Mouse (Mus musculus): ENCODE measurements at regions not wholly inside any gene's neighbourhood (a gene's known extent, or its start where the extent isn't known, plus 50 kb on each side); places are given as distances from the start of the nearest gene placed in this dataset.
"Not testable (repeated sequence)": the region's sequence is repeated elsewhere in the genome, so short reads cannot be mapped to it uniquely, and the experiment has no call there.

GRCm38 (mm10) chr10:26607081-26607480, 146.1 kb upstream of the Arhgap18 start:
- not testable (repeated sequence) for H3K4me3 ChIP-seq; H3K9me3 ChIP-seq; H3K9ac ChIP-seq (replicated peaks); H3K4me2 ChIP-seq (replicated peaks); H3K4me1 ChIP-seq; ATAC-seq (replicated peaks); H3K36me3 ChIP-seq; H3K27me3 ChIP-seq; H3K27ac ChIP-seq (replicated peaks)
- 86% methylated on average over 4 of the region's 4 CpGs for WGBS

DNA sequence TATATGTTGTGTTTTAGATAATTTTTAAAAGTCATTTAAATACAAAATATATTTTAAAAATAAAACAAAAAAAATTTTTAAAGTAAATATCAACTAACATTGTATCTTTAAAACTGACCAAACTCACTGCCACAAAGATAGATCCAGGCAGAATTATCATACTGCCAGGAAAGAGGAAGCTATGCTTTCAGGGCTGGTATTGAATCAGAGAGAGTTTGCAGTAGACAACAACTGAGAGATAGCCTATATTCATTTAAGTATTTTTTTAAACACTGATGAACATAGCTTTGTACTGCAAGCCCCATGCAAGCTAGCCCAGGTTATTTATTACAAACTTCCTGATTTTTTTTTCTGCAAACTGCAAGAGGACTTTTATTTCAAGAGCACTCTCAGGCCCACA, 142.0 kb upstream of the Arhgap18 start:
- Histone ChIP-seq H3K36me3 (no peaks in the 10 kb centered on the region), H3K27ac (replicated peaks) (no peak overlapping the region), H3K4me2 (replicated peaks) (no peak overlapping the region), H3K9me3 (no peaks in the 10 kb centered on the region), H3K4me1 (no peaks in the 10 kb centered on the region), H3K9ac (replicated peaks) (no peak overlapping the region), H3K4me3 (no peak overlapping the region), H3K27me3 (no peaks in the 10 kb centered on the region)
- no peak for ATAC-seq (replicated peaks)

- no peak overlapping the region for H3K27ac ChIP-seq (replicated peaks)
- no peak for ATAC-seq (replicated peaks)
- no peaks in the 10 kb centered on the region for H3K9me3 ChIP-seq
- no peaks in the 10 kb centered on the region for H3K36me3 ChIP-seq
- 51% methylated on average over 4 of the region's 4 CpGs for WGBS
- H3K4me2 ChIP-seq (replicated peaks), result no peak overlapping the region
- H3K9ac ChIP-seq (replicated peaks), result no peak overlapping the region
- no peaks in the 10 kb centered on the region for H3K27me3 ChIP-seq
- H3K4me3 ChIP-seq, result no peak overlapping the region
- H3K4me1 ChIP-seq, result no peaks in the 10 kb centered on the region
Observed at GRCm38 (mm10) chr10:26630196-26630760, 122.9 kb upstream of the Arhgap18 start.

DNA sequence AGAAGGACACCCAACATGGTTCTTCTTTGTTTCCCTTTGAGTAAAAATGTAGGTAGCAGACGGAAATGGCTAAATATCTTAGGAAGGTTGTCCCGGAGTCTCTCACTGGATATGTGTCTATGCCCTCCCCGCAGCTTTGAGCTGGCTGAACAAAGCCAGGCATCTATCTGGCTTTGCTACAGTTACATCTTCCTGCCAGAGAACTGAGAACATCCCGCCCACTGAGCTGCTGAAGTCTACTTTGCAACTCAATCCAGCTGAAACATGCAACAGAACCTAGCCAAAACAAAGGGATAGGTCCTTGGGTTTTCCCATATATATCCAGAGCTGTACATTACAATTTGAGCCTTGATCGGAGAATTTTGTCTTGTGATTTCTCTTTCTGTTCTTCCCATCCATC, 121.0 kb upstream of the Arhgap18 start:
- 91% methylated on average over 5 of the region's 5 CpGs for WGBS
- no peak overlapping the region for H3K4me3 ChIP-seq
- no peaks in the 10 kb centered on the region for H3K36me3 ChIP-seq
- H3K27ac ChIP-seq (replicated peaks), result no peak overlapping the region
- H3K4me1 ChIP-seq, result no peaks in the 10 kb centered on the region
- H3K27me3 ChIP-seq, result no peaks in the 10 kb centered on the region
- no peaks in the 10 kb centered on the region for H3K9me3 ChIP-seq
- no peak overlapping the region for H3K4me2 ChIP-seq (replicated peaks)
- no peak for ATAC-seq (replicated peaks)
- no peak overlapping the region for H3K9ac ChIP-seq (replicated peaks)

DNA sequence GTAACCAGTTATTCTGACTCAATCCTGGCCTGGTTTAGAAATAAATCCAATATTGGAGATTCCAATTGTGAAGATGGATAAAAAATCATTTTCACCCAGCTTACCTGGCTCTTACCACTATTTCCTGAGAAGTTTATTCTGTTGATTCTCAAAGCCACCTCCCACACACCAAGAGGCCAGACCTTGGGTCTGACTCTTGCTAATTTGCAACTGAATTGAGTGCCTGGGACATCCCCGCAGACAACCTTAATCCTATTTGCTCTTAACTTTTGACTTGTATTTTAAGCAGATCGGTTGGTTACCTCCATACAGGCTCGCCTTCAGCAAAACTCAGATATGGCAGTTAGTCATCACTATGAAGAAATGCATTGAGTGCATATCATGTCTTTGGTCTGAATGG, 115.8 kb upstream of the Arhgap18 start:
- H3K27ac ChIP-seq (replicated peaks), result no peak overlapping the region
- no peaks in the 10 kb centered on the region for H3K27me3 ChIP-seq
- no peak overlapping the region for H3K4me2 ChIP-seq (replicated peaks)
- ATAC-seq (replicated peaks), result no peak
- no peaks in the 10 kb centered on the region for H3K9me3 ChIP-seq
- no peaks in the 10 kb centered on the region for H3K36me3 ChIP-seq
- H3K9ac ChIP-seq (replicated peaks), result no peak overlapping the region
- no peak overlapping the region for H3K4me3 ChIP-seq
- 36% methylated on average over 3 of the region's 3 CpGs for WGBS
- H3K4me1 ChIP-seq, result 0 out of 2 replicates have a peak, but pooled peaks cover 4% of the 10 kb centered on the region

DNA sequence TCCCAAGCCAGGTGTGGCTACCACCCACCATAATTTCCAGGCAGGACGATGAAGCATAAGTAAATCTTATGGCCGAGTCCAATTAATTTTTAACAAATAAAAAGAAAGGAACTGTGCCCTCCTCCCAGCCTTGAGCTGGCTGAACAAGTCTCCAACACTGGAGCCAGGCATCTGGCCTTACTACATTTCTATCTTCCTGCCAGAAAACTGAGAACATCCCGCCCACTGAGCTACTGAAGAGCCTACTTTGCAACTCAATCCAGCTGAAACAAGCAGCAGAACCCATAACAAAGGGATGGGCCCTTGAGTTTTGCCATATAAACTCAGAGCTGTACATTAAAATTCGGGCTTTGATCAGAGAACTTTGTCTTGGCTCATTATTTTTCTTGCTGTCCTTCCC, 115.2 kb upstream of the Arhgap18 start:
- ATAC-seq (replicated peaks), result no peak
- H3K4me1 ChIP-seq, result 0 out of 2 replicates have a peak, but pooled peaks cover 4% of the 10 kb centered on the region
- no peak overlapping the region for H3K9ac ChIP-seq (replicated peaks)
- no peaks in the 10 kb centered on the region for H3K27me3 ChIP-seq
- H3K27ac ChIP-seq (replicated peaks), result no peak overlapping the region
- H3K4me2 ChIP-seq (replicated peaks), result no peak overlapping the region
- no peaks in the 10 kb centered on the region for H3K9me3 ChIP-seq
- no peaks in the 10 kb centered on the region for H3K36me3 ChIP-seq
- H3K4me3 ChIP-seq, result no peak overlapping the region
- 56% methylated on average over 4 of the region's 4 CpGs for WGBS

DNA sequence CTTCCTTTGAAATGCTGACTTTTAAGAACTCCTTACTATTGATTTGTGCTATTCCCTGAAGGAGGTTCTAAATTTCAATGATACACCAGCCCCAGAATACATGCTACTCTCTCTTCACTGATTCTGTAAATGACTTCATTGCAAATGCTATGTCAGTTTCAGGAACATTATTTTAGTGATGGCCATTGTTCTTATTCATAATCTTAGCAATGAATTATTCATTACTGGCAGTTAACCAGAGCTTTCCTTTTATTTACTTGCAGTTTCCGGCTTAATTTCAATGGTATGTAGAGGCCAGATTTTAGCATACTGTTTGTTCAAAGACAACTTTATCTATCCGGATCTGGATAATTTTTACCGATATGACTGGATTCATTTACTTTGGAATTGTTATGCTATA, 114.1 kb upstream of the Arhgap18 start:
- Histone ChIP-seq H3K27ac (replicated peaks) (no peak overlapping the region), H3K9ac (replicated peaks) (no peak overlapping the region), H3K36me3 (no peaks in the 10 kb centered on the region), H3K4me2 (replicated peaks) (no peak overlapping the region), H3K9me3 (no peaks in the 10 kb centered on the region), H3K4me1 (0 out of 2 replicates have a peak, but pooled peaks cover 4% of the 10 kb centered on the region), H3K27me3 (no peaks in the 10 kb centered on the region), H3K4me3 (no peak overlapping the region)
- no peak for ATAC-seq (replicated peaks)
- 56% methylated on average over 3 of the region's 3 CpGs for WGBS

- no peak overlapping the region for H3K4me2 ChIP-seq (replicated peaks)
- WGBS, result 67% methylated on average over 1 of the region's 1 CpGs
- no peak overlapping the region for H3K4me3 ChIP-seq
- H3K9ac ChIP-seq (replicated peaks), result no peak overlapping the region
- H3K27me3 ChIP-seq, result no peaks in the 10 kb centered on the region
- no peak for ATAC-seq (replicated peaks)
- H3K27ac ChIP-seq (replicated peaks), result no peak overlapping the region
- no peaks in the 10 kb centered on the region for H3K4me1 ChIP-seq
- H3K36me3 ChIP-seq, result no peaks in the 10 kb centered on the region
- H3K9me3 ChIP-seq, result no peaks in the 10 kb centered on the region
Observed at GRCm38 (mm10) chr10:26653103-26653502, 100.1 kb upstream of the Arhgap18 start.

GRCm38 (mm10) chr10:26664270-26664669, 89.0 kb upstream of the Arhgap18 start:
- no peak overlapping the region for H3K9ac ChIP-seq (replicated peaks)
- ATAC-seq (replicated peaks), result no peak
- H3K27me3 ChIP-seq, result no peaks in the 10 kb centered on the region
- H3K4me1 ChIP-seq, result no peaks in the 10 kb centered on the region
- H3K4me2 ChIP-seq (replicated peaks), result no peak overlapping the region
- H3K36me3 ChIP-seq, result no peaks in the 10 kb centered on the region
- no peaks in the 10 kb centered on the region for H3K9me3 ChIP-seq
- H3K4me3 ChIP-seq, result no peak overlapping the region
- no peak overlapping the region for H3K27ac ChIP-seq (replicated peaks)

DNA sequence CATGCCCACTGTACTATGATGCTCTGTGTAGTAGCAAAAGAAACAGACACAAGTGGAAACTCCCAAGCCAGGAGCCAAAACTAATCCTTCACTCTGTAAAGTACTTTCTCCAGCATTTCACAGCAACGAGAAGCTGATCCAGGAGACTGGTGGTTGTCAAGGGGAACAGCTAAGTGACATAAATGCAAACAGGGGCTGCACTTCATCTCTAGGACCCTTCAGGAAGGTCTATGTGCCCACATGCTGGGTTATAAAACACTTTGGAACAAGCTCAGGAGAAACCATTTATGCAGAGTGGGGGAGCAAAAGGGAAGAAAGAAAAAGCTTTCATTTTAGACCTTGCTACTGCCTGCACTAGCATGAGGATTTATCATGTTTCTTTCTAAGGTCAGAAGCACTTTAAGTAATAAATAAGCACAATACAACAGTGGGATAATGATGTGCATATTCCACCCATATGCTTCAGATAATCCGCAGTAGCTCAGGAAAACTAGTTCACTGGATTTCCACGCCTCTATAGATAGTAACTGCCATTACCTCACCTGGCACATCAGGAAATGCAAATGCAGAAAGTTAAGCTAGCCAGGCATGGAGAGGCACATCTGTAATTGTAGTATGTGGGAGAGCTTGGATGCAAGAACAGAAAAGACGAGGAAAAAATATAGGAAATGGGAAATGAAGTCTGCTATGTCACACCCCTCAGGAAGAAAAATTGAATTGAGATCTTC, 73.6 kb upstream of the Arhgap18 start:
- Histone ChIP-seq H3K4me2 (replicated peaks) (no peak overlapping the region), H3K27ac (replicated peaks) (no peak overlapping the region), H3K4me1 (no peaks in the 10 kb centered on the region), H3K9ac (replicated peaks) (no peak overlapping the region), H3K36me3 (no peaks in the 10 kb centered on the region), H3K27me3 (no peaks in the 10 kb centered on the region), H3K4me3 (no peak overlapping the region), H3K9me3 (no peaks in the 10 kb centered on the region)
- WGBS, result 58% methylated on average over 4 of the region's 4 CpGs
- no peak for ATAC-seq (replicated peaks)

DNA sequence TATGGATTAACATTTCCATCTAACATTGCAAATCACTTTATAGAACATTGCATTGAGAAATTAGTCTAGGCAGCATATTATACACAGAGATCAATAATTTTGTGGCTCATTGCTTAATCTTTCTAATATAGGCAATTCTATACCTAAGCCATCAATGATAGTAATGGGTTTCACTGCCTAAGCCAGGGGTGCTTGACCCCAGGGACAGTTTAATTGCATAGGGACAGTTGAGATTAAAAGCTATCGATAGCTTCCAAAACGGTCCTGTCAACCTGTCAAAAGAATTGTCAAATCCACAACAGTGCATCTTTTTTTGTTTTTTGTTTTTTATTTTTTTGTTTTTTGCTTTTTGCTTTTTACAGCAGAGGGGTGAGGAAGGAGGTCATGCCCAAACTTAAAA, 58.5 kb upstream of the Arhgap18 start:
- WGBS, result 60% methylated on average over 2 of the region's 2 CpGs
- Histone ChIP-seq H3K4me1 (peaks cover 12% of the 10 kb centered on the region; the same call in 1 of the 2 replicates), H3K36me3 (no peaks in the 10 kb centered on the region), H3K27me3 (no peaks in the 10 kb centered on the region), H3K9me3 (no peaks in the 10 kb centered on the region), H3K9ac (replicated peaks) (peak overlapping the region; percentile 66; the same call in 1 of the 2 replicates), H3K4me3 (peak overlapping the region; percentile 50), H3K27ac (replicated peaks) (peak overlapping the region; percentile 82), H3K4me2 (replicated peaks) (peak overlapping the region; percentile 76)
- ATAC-seq (replicated peaks), result peak; percentile 17; the same call in 1 of the 2 replicates

- 3% methylated on average over 25 of the region's 25 CpGs for WGBS
- H3K27ac ChIP-seq (replicated peaks), result peak overlapping the region; percentile 82
- ATAC-seq (replicated peaks), result peak; percentile 96
- peak overlapping the region; percentile 76 for H3K4me2 ChIP-seq (replicated peaks)
- no peaks in the 10 kb centered on the region for H3K9me3 ChIP-seq
- no peaks in the 10 kb centered on the region for H3K36me3 ChIP-seq
- peak overlapping the region; percentile 50 for H3K4me3 ChIP-seq
- peaks cover 12% of the 10 kb centered on the region; the same call in 1 of the 2 replicates for H3K4me1 ChIP-seq
- H3K9ac ChIP-seq (replicated peaks), result peak overlapping the region; percentile 66
- H3K27me3 ChIP-seq, result no peaks in the 10 kb centered on the region
Observed at GRCm38 (mm10) chr10:26695212-26695933, 57.8 kb upstream of the Arhgap18 start.

All from forebrain, embryonic 15.5 days (tissue).